Mouse (Mus musculus): Measurements from ENCODE around the gene Wdr38. TPM values are rescaled to one million over a fixed set of nuclear protein-coding genes. Genes with fewer than 3 reads are reported as not detected.

The Wdr38 gene
- polyA plus RNA-seq, 1 experiment from 2014 or later: 0.76 TPM

DNA sequence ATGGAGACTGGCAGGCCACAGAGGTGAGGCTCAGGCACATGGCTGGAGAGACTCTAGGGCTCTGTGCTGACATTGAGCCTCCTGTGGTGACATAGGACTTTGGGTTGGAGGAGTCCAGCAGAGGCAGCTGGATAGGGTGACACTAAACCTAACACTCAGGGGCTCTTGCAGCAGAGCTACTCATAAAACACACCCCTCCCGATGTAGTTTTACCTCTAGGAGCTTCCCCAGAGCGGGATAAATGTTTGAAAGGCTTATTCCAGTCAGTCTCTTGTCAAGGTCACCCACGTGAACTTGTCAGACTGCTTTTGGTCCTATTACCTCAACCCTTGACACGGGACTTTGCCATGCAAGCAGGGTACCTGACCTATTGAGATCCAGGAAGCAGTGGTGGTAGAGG lies 2.1 kb downstream of the Wdr38 start:
- ATAC-seq (ENCODE audit: insufficient read depth): no peak
- peaks cover 49% of the 10 kb centered on the region for H3K36me3 ChIP-seq (replicated peaks)
- H3K9ac ChIP-seq: peak overlapping the region; percentile 2; the same call in 1 of the 2 replicates
- no peaks in the 10 kb centered on the region for H3K27me3 ChIP-seq
- H3K4me3 ChIP-seq (replicated peaks): no peak overlapping the region
- peaks cover 70% of the 10 kb centered on the region for H3K4me1 ChIP-seq (replicated peaks)
- 33% methylated on average over 4 of the region's 4 CpGs for WGBS (ENCODE audit: insufficient replicate concordance)
- no peak overlapping the region for H3K4me2 ChIP-seq
- no peaks in the 10 kb centered on the region for H3K9me3 ChIP-seq (replicated peaks)
- peak overlapping the region; percentile 78 for H3K27ac ChIP-seq (replicated peaks)

DNA sequence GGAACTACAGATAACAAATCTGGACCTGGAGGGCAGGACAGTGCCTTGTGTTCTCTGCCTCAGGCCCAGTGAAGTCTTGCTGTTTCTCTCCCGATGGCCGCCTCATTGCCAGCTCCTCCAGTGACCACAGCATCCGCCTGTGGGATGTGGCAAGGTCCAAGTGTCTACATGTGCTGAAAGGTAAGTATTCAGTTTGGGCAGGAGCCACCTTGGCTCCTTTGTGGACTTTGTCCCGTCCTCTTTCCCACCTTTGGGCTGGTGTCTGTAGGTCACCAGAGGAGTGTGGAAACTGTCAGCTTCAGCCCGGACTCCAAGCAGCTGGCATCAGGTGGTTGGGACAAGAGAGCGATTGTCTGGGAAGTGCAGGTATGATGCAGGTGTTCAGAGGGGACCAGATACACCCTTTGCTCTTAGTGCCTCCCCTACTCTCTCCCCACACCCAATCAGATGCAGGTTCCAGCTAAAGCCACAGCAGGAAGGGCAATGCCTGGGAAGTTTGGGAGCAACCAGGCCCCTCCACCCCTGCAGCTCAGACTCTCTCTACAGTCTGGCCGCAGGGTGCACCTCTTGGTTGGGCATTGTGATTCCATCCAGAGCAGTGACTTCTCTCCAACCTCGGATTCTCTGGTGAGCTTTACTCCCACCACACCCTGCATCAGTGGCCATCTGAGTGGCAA lies 2.8 kb downstream of the Wdr38 start:
- no peaks in the 10 kb centered on the region for H3K9me3 ChIP-seq (replicated peaks)
- no peak overlapping the region for H3K4me2 ChIP-seq
- ATAC-seq (ENCODE audit: insufficient read depth): no peak
- peaks cover 72% of the 10 kb centered on the region for H3K4me1 ChIP-seq (replicated peaks)
- H3K27ac ChIP-seq (replicated peaks): no peak overlapping the region
- WGBS (ENCODE audit: insufficient replicate concordance): 59% methylated on average over 8 of the region's 8 CpGs
- H3K9ac ChIP-seq: 0 out of 2 replicates have a peak overlapping the region, but pooled peaks have one; percentile 2
- H3K36me3 ChIP-seq (replicated peaks): peaks cover 49% of the 10 kb centered on the region
- H3K27me3 ChIP-seq: no peaks in the 10 kb centered on the region
- H3K4me3 ChIP-seq (replicated peaks): no peak overlapping the region

DNA sequence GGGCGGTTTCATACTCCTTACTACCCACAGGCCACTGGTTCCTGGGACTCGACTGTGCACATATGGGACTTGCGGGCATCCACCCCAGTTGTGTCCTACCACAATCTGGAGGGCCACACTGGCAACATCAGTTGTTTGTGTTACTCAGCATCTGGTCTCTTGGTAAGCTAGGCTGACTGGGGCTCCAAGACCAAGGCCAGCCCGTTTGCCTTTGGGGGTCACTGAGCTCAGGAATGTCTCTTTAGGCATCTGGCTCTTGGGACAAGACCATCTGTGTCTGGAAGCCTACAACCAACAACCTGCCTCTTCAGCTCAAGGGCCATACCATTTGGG lies 3.3 kb downstream of the Wdr38 start:
- Histone ChIP-seq H3K27ac (replicated peaks) (no peak overlapping the region), H3K9ac (no peak overlapping the region), H3K9me3 (replicated peaks) (no peaks in the 10 kb centered on the region), H3K4me3 (replicated peaks) (no peak overlapping the region), H3K4me1 (replicated peaks) (peaks cover 72% of the 10 kb centered on the region), H3K4me2 (no peak overlapping the region), H3K27me3 (no peaks in the 10 kb centered on the region), H3K36me3 (replicated peaks) (peaks cover 49% of the 10 kb centered on the region)
- WGBS (ENCODE audit: insufficient replicate concordance): 78% methylated on average over 4 of the region's 4 CpGs
- no peak for ATAC-seq (ENCODE audit: insufficient read depth)

DNA sequence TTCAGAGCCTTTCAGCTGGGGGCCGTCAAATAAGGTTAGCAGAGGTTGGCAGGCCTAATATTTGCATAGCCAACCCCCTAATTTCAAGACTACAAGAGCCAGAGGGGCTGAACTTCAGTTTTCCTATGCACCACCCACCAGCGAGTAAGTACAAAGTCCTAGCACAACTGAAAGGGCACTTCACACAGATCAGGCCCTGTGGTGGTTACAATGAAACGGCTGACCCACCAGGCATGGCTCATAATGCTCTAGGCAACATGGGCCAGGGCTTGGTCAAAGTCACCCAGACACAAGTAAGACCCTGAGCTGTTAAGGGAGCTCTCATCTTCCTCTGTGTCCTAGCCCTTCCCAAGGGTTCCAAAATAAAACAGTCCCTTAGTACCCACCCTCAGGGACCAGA lies 4.6 kb downstream of the Wdr38 start:
- Histone ChIP-seq H3K4me2 (peak overlapping the region; percentile 94; the same call in 1 of the 2 replicates), H3K9ac (no peak overlapping the region), H3K4me1 (replicated peaks) (peaks cover 84% of the 10 kb centered on the region), H3K9me3 (replicated peaks) (no peaks in the 10 kb centered on the region), H3K36me3 (replicated peaks) (peaks cover 49% of the 10 kb centered on the region), H3K27ac (replicated peaks) (peak overlapping the region; percentile 79; the same call in 1 of the 2 replicates), H3K27me3 (no peaks in the 10 kb centered on the region), H3K4me3 (replicated peaks) (no peak overlapping the region; the same call in 1 of the 2 replicates)
- 66% methylated on average over 3 of the region's 3 CpGs for WGBS (ENCODE audit: insufficient replicate concordance)
- no peak for ATAC-seq (ENCODE audit: insufficient read depth)

DNA sequence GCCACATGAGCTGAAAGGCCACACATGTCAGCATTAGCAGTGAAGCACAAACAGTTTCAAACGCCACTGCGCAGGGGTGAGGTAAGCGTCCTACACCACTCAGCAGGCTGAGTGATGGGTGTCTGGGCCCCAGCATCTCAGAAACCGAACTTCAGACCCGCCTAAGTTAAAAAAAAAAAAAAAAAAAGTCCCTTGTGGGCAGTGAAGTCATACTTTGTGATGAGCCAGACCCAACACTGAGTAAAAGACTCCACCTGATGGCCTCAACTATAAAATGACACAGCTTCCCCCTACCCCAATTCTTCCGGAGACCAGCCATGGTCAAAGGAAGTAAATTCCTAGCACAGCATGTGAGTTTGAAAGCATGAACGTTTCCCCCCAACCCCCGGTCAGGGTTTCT lies 5.8 kb downstream of the Wdr38 start:
- WGBS (ENCODE audit: insufficient replicate concordance): 12% methylated on average over 8 of the region's 8 CpGs
- Histone ChIP-seq H3K27me3 (no peaks in the 10 kb centered on the region), H3K4me2 (peak overlapping the region; percentile 94), H3K9ac (peak overlapping the region; percentile 71), H3K4me3 (replicated peaks) (peak overlapping the region; percentile 89), H3K36me3 (replicated peaks) (peaks cover 49% of the 10 kb centered on the region), H3K27ac (replicated peaks) (peak overlapping the region; percentile 79; the same call in 1 of the 2 replicates), H3K9me3 (replicated peaks) (no peaks in the 10 kb centered on the region), H3K4me1 (replicated peaks) (peaks cover 80% of the 10 kb centered on the region)
- no peak for ATAC-seq (ENCODE audit: insufficient read depth)

DNA sequence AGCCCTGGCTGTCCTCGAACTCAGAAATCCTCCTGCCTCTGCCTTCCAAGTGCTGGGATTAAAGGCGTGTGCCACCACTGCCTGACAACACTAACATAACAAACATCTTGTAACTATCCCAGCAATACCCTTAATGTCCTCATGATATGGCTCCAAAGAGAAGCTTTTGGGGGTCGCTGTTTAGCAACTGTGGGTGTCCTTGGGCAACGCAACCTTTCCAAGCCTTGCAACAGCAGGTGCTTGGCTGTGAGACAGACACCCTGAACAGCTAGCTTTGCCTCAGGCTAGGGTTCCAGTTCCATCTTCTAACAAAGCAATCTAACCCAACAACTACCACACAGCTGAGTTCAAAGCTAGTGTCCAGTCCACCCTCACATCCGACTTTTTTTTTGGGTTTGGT lies 6.2 kb downstream of the Wdr38 start:
- Histone ChIP-seq H3K36me3 (replicated peaks) (peaks cover 49% of the 10 kb centered on the region), H3K4me2 (peak overlapping the region; percentile 94), H3K9me3 (replicated peaks) (no peaks in the 10 kb centered on the region), H3K27ac (replicated peaks) (peak overlapping the region; percentile 79), H3K4me1 (replicated peaks) (peaks cover 78% of the 10 kb centered on the region), H3K4me3 (replicated peaks) (peak overlapping the region; percentile 89), H3K9ac (peak overlapping the region; percentile 71), H3K27me3 (no peaks in the 10 kb centered on the region)
- no peak for ATAC-seq (ENCODE audit: insufficient read depth)
- WGBS (ENCODE audit: insufficient replicate concordance): 25% methylated on average over 5 of the region's 5 CpGs

DNA sequence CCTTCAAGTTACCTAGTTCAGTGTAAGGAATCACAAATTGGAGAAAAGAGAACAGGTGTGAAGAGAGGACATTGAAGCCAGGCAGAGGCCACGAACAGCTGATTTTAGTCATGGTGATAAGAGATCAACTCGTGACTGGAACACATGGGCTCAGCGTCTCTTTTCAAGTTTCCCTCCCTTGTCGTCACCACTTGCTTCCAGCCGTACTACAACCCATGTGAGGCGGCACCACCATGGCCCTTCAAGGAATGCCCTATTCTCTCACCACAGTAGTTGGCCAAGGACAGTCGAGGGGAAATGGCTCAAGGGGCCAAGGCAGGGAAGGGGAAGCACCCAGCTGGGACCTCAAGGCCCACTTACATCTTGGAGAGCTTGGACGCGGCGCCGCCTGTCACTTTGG lies 7.1 kb downstream of the Wdr38 start:
- Histone ChIP-seq H3K9me3 (replicated peaks) (no peaks in the 10 kb centered on the region), H3K4me1 (replicated peaks) (peaks cover 79% of the 10 kb centered on the region), H3K27ac (replicated peaks) (peak overlapping the region; percentile 79), H3K36me3 (replicated peaks) (peaks cover 48% of the 10 kb centered on the region), H3K27me3 (no peaks in the 10 kb centered on the region), H3K4me3 (replicated peaks) (peak overlapping the region; percentile 89), H3K4me2 (peak overlapping the region; percentile 94), H3K9ac (peak overlapping the region; percentile 71)
- ATAC-seq (ENCODE audit: insufficient read depth): no peak
- under 1% methylated on average over 11 of the region's 11 CpGs for WGBS (ENCODE audit: insufficient replicate concordance)

DNA sequence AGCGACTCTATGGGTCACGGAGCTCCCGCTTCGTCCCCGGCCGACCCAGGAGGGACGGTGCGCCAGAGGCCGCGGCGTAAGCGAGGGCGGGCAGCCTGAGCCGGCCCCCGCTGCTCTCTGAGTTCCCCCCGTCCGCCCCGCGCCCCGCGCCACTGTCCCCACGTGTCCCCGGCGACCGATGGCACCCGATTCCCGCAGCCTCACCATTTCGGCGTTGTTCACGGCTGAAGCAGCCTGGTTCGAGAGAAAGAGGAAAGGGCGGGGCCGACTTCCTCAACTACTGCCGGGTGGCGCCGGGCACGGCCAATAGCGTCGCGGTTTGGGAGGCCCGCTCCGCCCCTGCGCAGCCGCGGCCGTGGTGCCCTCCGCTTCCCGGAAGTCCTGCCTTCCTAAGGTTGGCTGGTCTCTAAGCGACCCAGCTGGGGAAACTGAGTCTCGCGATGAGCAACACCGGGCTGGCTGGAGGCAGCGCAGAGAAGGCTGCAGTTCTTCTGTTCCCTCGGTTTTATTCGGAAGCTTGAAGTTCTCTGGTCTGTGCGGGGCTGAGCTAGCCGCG lies 7.7 kb downstream of the Wdr38 start, which contains the start of gene Arpc5l:
TSS of gene Arpc5l (plus strand) at position 469 of the 556 bp plus-strand sequence.
- Histone ChIP-seq H3K27ac (replicated peaks) (peak within 1 kb of the TSS; percentile 83), H3K4me1 (replicated peaks) (peaks cover 78% of the 10 kb centered on the region), H3K9me3 (replicated peaks) (no peaks in the 10 kb centered on the region), H3K4me2 (peak within 1 kb of the TSS; percentile 94), H3K4me3 (replicated peaks) (peak within 1 kb of the TSS; percentile 89), H3K27me3 (no peaks in the 10 kb centered on the region), H3K36me3 (replicated peaks) (peaks cover 42% of the 10 kb centered on the region), H3K9ac (peak within 1 kb of the TSS; percentile 71)
- WGBS (ENCODE audit: insufficient replicate concordance): under 1% methylated on average over 58 of the region's 58 CpGs
- peak; percentile 79 for ATAC-seq (ENCODE audit: insufficient read depth)

DNA sequence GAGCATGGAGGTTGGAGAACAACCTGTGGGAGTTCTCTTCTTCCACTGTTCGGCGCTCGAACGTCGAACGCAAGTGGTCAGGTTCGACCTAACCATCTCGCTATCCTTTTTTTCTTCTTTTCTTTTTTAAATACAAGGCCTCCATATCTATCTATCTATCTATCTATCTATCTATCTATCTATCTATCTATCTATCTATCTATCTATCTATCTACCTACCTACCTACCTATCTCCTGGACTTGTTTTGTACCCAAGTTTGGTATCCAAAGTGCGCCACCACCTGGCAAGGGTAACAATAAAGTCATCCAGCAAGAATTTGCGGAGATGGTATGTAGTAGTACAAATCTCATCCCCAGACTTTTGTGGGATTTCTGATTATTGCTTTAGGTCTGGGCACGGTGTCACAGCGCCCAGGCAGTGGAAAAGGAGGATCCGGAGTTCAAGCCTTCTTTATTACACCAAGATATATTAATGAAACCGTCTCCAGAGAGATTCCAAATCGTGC lies 8.4 kb downstream of the Wdr38 start, which contains the start of gene Rpl35:
TSS of gene Rpl35 (minus strand) at position 51 of the 506 bp plus-strand sequence.
- H3K4me3 ChIP-seq (replicated peaks): peak within 1 kb of the TSS; percentile 89
- no peak for ATAC-seq (ENCODE audit: insufficient read depth)
- peaks cover 77% of the 10 kb centered on the region for H3K4me1 ChIP-seq (replicated peaks)
- H3K9ac ChIP-seq: peak within 1 kb of the TSS; percentile 71
- 10% methylated on average over 15 of the region's 15 CpGs for WGBS (ENCODE audit: insufficient replicate concordance)
- no peaks in the 10 kb centered on the region for H3K27me3 ChIP-seq
- peak within 1 kb of the TSS; percentile 94 for H3K4me2 ChIP-seq
- no peaks in the 10 kb centered on the region for H3K9me3 ChIP-seq (replicated peaks)
- peak within 1 kb of the TSS; percentile 83 for H3K27ac ChIP-seq (replicated peaks)
- H3K36me3 ChIP-seq (replicated peaks): peaks cover 36% of the 10 kb centered on the region

DNA sequence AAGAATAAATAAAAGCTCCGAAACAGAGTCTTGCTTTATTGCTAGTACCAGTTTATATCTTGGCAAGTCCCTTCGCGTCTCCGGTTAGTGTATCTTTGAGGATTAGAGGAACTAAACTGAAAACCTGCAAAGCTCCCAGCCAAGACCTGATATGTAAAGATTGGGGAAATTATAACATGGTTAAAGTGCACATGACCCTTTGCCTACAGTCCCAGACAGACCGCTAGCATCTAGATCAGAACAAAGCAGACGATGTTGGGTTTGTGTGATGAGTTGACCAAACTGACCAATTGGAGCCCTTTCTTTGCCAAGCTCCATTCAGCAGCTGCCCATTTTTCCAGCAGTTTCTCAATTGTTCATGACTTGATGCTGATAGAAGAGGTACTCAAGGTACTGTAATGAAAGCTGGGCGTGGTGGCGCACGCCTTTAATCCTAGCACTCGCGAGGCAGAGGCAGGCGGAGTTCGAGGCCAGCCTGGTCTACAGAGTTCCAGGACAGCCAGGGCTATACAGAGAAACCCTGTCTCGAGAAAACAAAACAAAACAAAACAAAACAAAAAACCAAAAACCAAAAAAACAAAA lies 9.0 kb downstream of the Wdr38 start:
- H3K4me1 ChIP-seq (replicated peaks): peaks cover 79% of the 10 kb centered on the region
- ATAC-seq (ENCODE audit: insufficient read depth): no peak
- no peak overlapping the region for H3K9ac ChIP-seq
- peak overlapping the region; percentile 89 for H3K4me3 ChIP-seq (replicated peaks)
- peak overlapping the region; percentile 94 for H3K4me2 ChIP-seq
- WGBS (ENCODE audit: insufficient replicate concordance): 76% methylated on average over 14 of the region's 14 CpGs
- no peaks in the 10 kb centered on the region for H3K27me3 ChIP-seq
- peak overlapping the region; percentile 12 for H3K27ac ChIP-seq (replicated peaks)
- H3K9me3 ChIP-seq (replicated peaks): no peaks in the 10 kb centered on the region
- H3K36me3 ChIP-seq (replicated peaks): peaks cover 36% of the 10 kb centered on the region

DNA sequence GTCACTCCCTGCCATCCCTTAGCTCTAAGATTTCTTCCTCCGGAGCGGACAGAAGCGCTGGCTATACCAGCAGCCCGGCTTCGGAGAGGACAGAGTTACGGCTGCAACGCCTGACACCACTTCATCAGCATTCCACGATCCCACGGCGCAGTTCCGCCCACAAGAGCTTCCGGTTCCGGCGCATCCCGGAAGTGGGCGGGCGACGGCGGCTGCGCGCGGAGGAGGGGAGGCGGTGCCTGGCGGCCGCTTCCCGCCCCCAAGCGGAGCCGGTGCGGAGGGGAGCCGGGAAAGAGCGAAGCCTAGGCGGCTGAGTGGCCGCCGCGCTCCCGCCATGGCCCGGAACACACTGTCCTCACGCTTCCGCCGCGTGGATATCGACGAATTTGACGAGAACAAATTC lies 10.6 kb downstream of the Wdr38 start:
- peak; percentile 80 for ATAC-seq (ENCODE audit: insufficient read depth)
- Histone ChIP-seq H3K4me1 (replicated peaks) (peaks cover 74% of the 10 kb centered on the region), H3K9ac (peak overlapping the region; percentile 92), H3K27me3 (no peaks in the 10 kb centered on the region), H3K4me2 (peak overlapping the region; percentile 94), H3K27ac (replicated peaks) (peak overlapping the region; percentile 95), H3K4me3 (replicated peaks) (peak overlapping the region; percentile 88), H3K9me3 (replicated peaks) (no peaks in the 10 kb centered on the region), H3K36me3 (replicated peaks) (peaks cover 34% of the 10 kb centered on the region)
- WGBS (ENCODE audit: insufficient replicate concordance): under 1% methylated on average over 44 of the region's 44 CpGs

Measured in liver, embryonic 15.5 days (tissue).